Mouse (Mus musculus): Measurements from ENCODE around the gene Uso1. TPM values are rescaled to one million over a fixed set of nuclear protein-coding genes. Genes with fewer than 3 reads are reported as not detected.
A peak's percentile ranks its signal among the peaks of the same experiment; 100 is the strongest.

Uso1 gene
- polyA plus RNA-seq (2012; rRNA removed) = 10.1 and 13.2 TPM in 2 replicates

- DNase-seq (ENCODE audit: low read depth in 1 of 2, low spot score in 2 of 2) = peak; percentile 92 to 98
- Histone ChIP-seq H3K4me1 (ENCODE audit: control insufficient read depth, insufficient read depth, insufficient read length) (peaks cover 9% of the 10 kb centered on the region; the same call in 1 of the 2 replicates), H3K27ac (ENCODE audit: insufficient read depth, low read length) (peak within 1 kb of the TSS; percentile 73), H3K36me3 (ENCODE audit: control insufficient read depth, insufficient read depth, low read length) (no peaks in the 10 kb centered on the region), H3K27me3 (ENCODE audit: control insufficient read depth, insufficient read depth, low read length) (no peaks in the 10 kb centered on the region), H3K4me3 (ENCODE audit: extremely low read depth, insufficient read depth, insufficient read length) (peak within 1 kb of the TSS; percentile 84)
- under 1% methylated on average over 55 of the region's 59 CpGs for WGBS
- TF ChIP-seq POLR2A (IDR thresholded peaks at IDR 0.05; ENCODE audit: low read depth, low read length) = peak; percentile 72
- no peak for TF ChIP-seq CTCF (IDR thresholded peaks at IDR 0.05; ENCODE audit: extremely low read depth, insufficient read depth, insufficient read length, insufficient replicate concordance)
Measured at GRCm38 (mm10) chr5:92137239-92138046, at the start of gene Uso1. Uso1 (plus strand) TSS chr5:92137938.

GRCm38 (mm10) chr5:92093263-92094061 is 44.3 kb upstream of the Uso1 start:
- no peak for DNase-seq (ENCODE audit: low read depth in 1 of 2, low spot score in 2 of 2)
- 29% methylated on average over 15 of the region's 15 CpGs for WGBS
- H3K4me3 ChIP-seq (ENCODE audit: extremely low read depth, insufficient read depth, insufficient read length) = peak overlapping the region; percentile 44

GRCm38 (mm10) chr5:92094062-92094415 is 43.7 kb upstream of the Uso1 start:
- H3K4me1 ChIP-seq (ENCODE audit: control insufficient read depth, insufficient read depth, insufficient read length) = peaks cover 5% of the 10 kb centered on the region; the same call in 1 of the 2 replicates
- H3K27ac ChIP-seq (ENCODE audit: insufficient read depth, low read length) = no peak overlapping the region
- H3K36me3 ChIP-seq (ENCODE audit: control insufficient read depth, insufficient read depth, low read length) = no peaks in the 10 kb centered on the region
- H3K27me3 ChIP-seq (ENCODE audit: control insufficient read depth, insufficient read depth, low read length) = no peaks in the 10 kb centered on the region
- H3K4me3 ChIP-seq (ENCODE audit: extremely low read depth, insufficient read depth, insufficient read length) = peak overlapping the region; percentile 44; the same call in 1 of the 2 replicates
- 16% methylated on average over 3 of the region's 3 CpGs for WGBS
- DNase-seq (ENCODE audit: low read depth in 1 of 2, low spot score in 2 of 2) = no peak
- TF ChIP-seq POLR2A (IDR thresholded peaks at IDR 0.05; ENCODE audit: low read depth, low read length) (no peak), CTCF (IDR thresholded peaks at IDR 0.05; ENCODE audit: extremely low read depth, insufficient read depth, insufficient read length, insufficient replicate concordance) (no peak)

More at GRCm38 (mm10) chr5:92093263-92094061, 44.3 kb upstream of the Uso1 start:
- H3K36me3 ChIP-seq (ENCODE audit: control insufficient read depth, insufficient read depth, low read length) = no peaks in the 10 kb centered on the region
- peaks cover 5% of the 10 kb centered on the region; the same call in 1 of the 2 replicates for H3K4me1 ChIP-seq (ENCODE audit: control insufficient read depth, insufficient read depth, insufficient read length)
- peak overlapping the region; percentile 36 for H3K27ac ChIP-seq (ENCODE audit: insufficient read depth, low read length)
- H3K27me3 ChIP-seq (ENCODE audit: control insufficient read depth, insufficient read depth, low read length) = no peaks in the 10 kb centered on the region
- TF ChIP-seq CTCF (IDR thresholded peaks at IDR 0.05; ENCODE audit: extremely low read depth, insufficient read depth, insufficient read length, insufficient replicate concordance) = no peak
- TF ChIP-seq POLR2A (IDR thresholded peaks at IDR 0.05; ENCODE audit: low read depth, low read length) = no peak

- no peak overlapping the region for H3K4me3 ChIP-seq (ENCODE audit: extremely low read depth, insufficient read depth, insufficient read length)
- no peak for DNase-seq (ENCODE audit: low read depth in 1 of 2, low spot score in 2 of 2)
- no peak for TF ChIP-seq CTCF (IDR thresholded peaks at IDR 0.05; ENCODE audit: extremely low read depth, insufficient read depth, insufficient read length, insufficient replicate concordance)
- TF ChIP-seq POLR2A (IDR thresholded peaks at IDR 0.05; ENCODE audit: low read depth, low read length) = no peak
- no peak overlapping the region for H3K27ac ChIP-seq (ENCODE audit: insufficient read depth, low read length)
- peaks cover 5% of the 10 kb centered on the region; the same call in 1 of the 2 replicates for H3K4me1 ChIP-seq (ENCODE audit: control insufficient read depth, insufficient read depth, insufficient read length)
- no peaks in the 10 kb centered on the region for H3K27me3 ChIP-seq (ENCODE audit: control insufficient read depth, insufficient read depth, low read length)
- H3K36me3 ChIP-seq (ENCODE audit: control insufficient read depth, insufficient read depth, low read length) = no peaks in the 10 kb centered on the region
- WGBS = 92% methylated on average over 6 of the region's 6 CpGs
Measured at GRCm38 (mm10) chr5:92096786-92097185, 41.0 kb upstream of the Uso1 start.

GRCm38 (mm10) chr5:92097779-92098178 is 40.0 kb upstream of the Uso1 start:
- H3K36me3 ChIP-seq (ENCODE audit: control insufficient read depth, insufficient read depth, low read length) = no peaks in the 10 kb centered on the region
- no peak for TF ChIP-seq CTCF (IDR thresholded peaks at IDR 0.05; ENCODE audit: extremely low read depth, insufficient read depth, insufficient read length, insufficient replicate concordance)
- TF ChIP-seq POLR2A (IDR thresholded peaks at IDR 0.05; ENCODE audit: low read depth, low read length) = no peak
- 92% methylated on average over 4 of the region's 4 CpGs for WGBS
- no peaks in the 10 kb centered on the region for H3K27me3 ChIP-seq (ENCODE audit: control insufficient read depth, insufficient read depth, low read length)
- no peak for DNase-seq (ENCODE audit: low read depth in 1 of 2, low spot score in 2 of 2)
- H3K27ac ChIP-seq (ENCODE audit: insufficient read depth, low read length) = no peak overlapping the region
- no peak overlapping the region for H3K4me3 ChIP-seq (ENCODE audit: extremely low read depth, insufficient read depth, insufficient read length)
- peaks cover 5% of the 10 kb centered on the region; the same call in 1 of the 2 replicates for H3K4me1 ChIP-seq (ENCODE audit: control insufficient read depth, insufficient read depth, insufficient read length)

- 56% methylated on average over 13 of the region's 13 CpGs for WGBS
- no peak overlapping the region for H3K4me3 ChIP-seq (ENCODE audit: extremely low read depth, insufficient read depth, insufficient read length)
- TF ChIP-seq CTCF (IDR thresholded peaks at IDR 0.05; ENCODE audit: extremely low read depth, insufficient read depth, insufficient read length, insufficient replicate concordance) (no peak), POLR2A (IDR thresholded peaks at IDR 0.05; ENCODE audit: low read depth, low read length) (no peak)
- DNase-seq (ENCODE audit: low read depth in 1 of 2, low spot score in 2 of 2) = no peak
- no peaks in the 10 kb centered on the region for H3K36me3 ChIP-seq (ENCODE audit: control insufficient read depth, insufficient read depth, low read length)
- H3K27ac ChIP-seq (ENCODE audit: insufficient read depth, low read length) = no peak overlapping the region
- no peaks in the 10 kb centered on the region for H3K27me3 ChIP-seq (ENCODE audit: control insufficient read depth, insufficient read depth, low read length)
- H3K4me1 ChIP-seq (ENCODE audit: control insufficient read depth, insufficient read depth, insufficient read length) = peaks cover 2% of the 10 kb centered on the region; the same call in 1 of the 2 replicates
Measured at GRCm38 (mm10) chr5:92098351-92099109, 39.2 kb upstream of the Uso1 start.
